Mouse (Mus musculus): ENCODE data around the gene Rcn3.

DNA sequence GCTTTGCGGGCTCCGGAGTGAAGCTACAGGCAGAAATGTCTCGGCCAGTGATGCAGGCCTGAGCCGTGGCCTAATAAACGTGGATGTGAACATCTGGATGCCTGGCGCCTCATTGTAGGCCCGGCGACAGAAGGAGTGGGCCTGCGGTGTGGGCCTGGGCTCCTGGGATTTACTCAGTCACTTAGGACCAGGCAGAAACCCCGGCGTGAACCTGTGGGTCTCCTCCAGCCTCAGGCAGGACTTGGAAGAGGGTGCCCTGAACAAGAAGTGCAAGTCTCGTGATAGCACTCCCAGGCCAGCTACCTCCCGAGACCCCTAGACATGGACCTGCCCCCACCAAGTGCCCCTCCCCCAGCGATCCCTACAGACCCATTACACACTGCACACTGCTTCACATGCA lies 14.7 kb downstream of the Rcn3 start:
- no peak for TF ChIP-seq CTCF (conservative IDR thresholded peaks at IDR 0.05; ENCODE audit: low read length)
- TF ChIP-seq NANOG (IDR thresholded peaks at IDR 0.05; ENCODE audit: borderline replicate concordance, low read length): no peak
- no peak for TF ChIP-seq POU5F1 (IDR thresholded peaks at IDR 0.05; ENCODE audit: borderline replicate concordance, low read length)
